Mouse (Mus musculus) stomach, postnatal 0 days (tissue): ENCODE results near the gene Olfr356. TPM values are rescaled to one million over a fixed set of nuclear protein-coding genes. Genes with fewer than 3 reads are reported as not detected.

Source experiments
- ATAC-seq: fragments of 200-750 bp; cut with Nextera tagmentation; 2 replicates; pipeline ENCODE4 v1.8.0; 2017; ENCODE audit not compliant: low FRiP score, low TSS enrichment
- DNase-seq: peaks from one replicate; pipeline ENCODE4 v3.0.0-alpha.2; 2016; ENCODE audit warnings: low spot score
- H3K27ac ChIP-seq: fragments of 300-500 bp; sonication (generic); replicated peaks from 2 replicates; pipeline ENCODE4 v1.5.1; 2014; ENCODE audit warnings: mild to moderate bottlenecking, control low read depth
- H3K27me3 ChIP-seq: fragments of 300-500 bp; sonication (generic); 2 replicates; pipeline ENCODE4 v1.6.1; 2014; ENCODE audit warnings: low read length; ENCODE audit not compliant: control insufficient read depth, insufficient read depth
- H3K36me3 ChIP-seq: fragments of 300-500 bp; sonication (generic); 2 replicates; pipeline ENCODE4 v1.6.1; 2014; ENCODE audit warnings: low read length, mixed read lengths; ENCODE audit not compliant: control insufficient read depth, insufficient read depth
- H3K4me1 ChIP-seq: fragments of 300-500 bp; sonication (generic); replicated peaks from 2 replicates; pipeline ENCODE4 v1.6.1; 2014; ENCODE audit warnings: antibody characterized with exemption; ENCODE audit not compliant: control insufficient read depth, insufficient read depth
- H3K4me2 ChIP-seq: fragments of 300-500 bp; sonication (generic); replicated peaks from 2 replicates; pipeline ENCODE4 v1.6.1; 2014; ENCODE audit warnings: low read depth, mild to moderate bottlenecking, control low read depth, moderate library complexity
- H3K4me3 ChIP-seq: fragments of 300-500 bp; sonication (generic); 2 replicates; pipeline ENCODE4 v1.5.1; 2014; ENCODE audit warnings: low read depth, low read length, control low read depth
- H3K9ac ChIP-seq: fragments of 300-500 bp; sonication (generic); 2 replicates; pipeline ENCODE4 v1.6.1; 2014; ENCODE audit warnings: mild to moderate bottlenecking, low read length, control low read depth, mixed read lengths
- H3K9me3 ChIP-seq: fragments of 300-500 bp; sonication (generic); 2 replicates; pipeline ENCODE4 v1.6.1; 2016; ENCODE audit warnings: low read length; ENCODE audit not compliant: control insufficient read depth
- CTCF ChIP-seq: IDR thresholded peaks from 2 replicates; pipeline ENCODE4 v1.5.1; 2016; ENCODE audit warnings: antibody characterized with exemption, low read depth, mild to moderate bottlenecking, moderate library complexity
- EP300 ChIP-seq: optimal IDR thresholded peaks from 2 replicates; pipeline ENCODE3; 2016; ENCODE audit warnings: antibody characterized with exemption
- WGBS: fragments of 180-500 bp; shearing (Covaris S2); extraction: QIAGEN DNeasy Blood & Tissue Kit; methylation state at CpG from one replicate; pipeline ENCODE4 v1.1.7; 2014; 5-methylcytosine and 5-hydroxymethylcytosine counted together
- polyA plus RNA-seq: library from polyadenylated mRNA; unstranded; fragments of >200 nt; fragmentation: Nextera tagmentation; extraction: Ambion mirVana; gene quantifications from 2 replicates; pipeline ENCODE4 v1.2.1, GENCODE M21; 2015

Olfr356 gene
- polyA plus RNA-seq, result not detected in 2 replicates

DNA sequence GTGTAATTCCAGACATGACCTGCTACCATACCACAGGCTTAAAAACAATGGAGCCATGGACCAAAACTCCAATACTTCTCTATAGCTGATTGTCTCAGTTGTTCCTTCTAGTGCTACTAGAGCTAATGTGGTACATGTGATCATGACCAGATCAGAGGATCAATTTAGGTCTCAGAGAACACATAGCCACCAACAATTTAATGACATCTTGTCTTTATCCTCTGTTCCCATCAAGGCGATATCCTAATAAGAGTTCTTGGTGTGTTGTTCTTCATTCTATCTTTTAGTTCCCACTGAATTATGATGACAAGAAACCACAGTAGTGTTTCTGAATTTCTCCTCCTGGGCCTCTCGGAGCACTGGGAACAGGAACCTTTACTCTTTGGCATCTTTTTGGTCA, at the start of gene Olfr356:
Gene Olfr356 (plus strand): TSS at position 301 of the 400 bp plus-strand sequence.
- H3K9ac ChIP-seq, result no peak within 1 kb of the TSS
- H3K27me3 ChIP-seq, result no peaks in the 10 kb centered on the region
- no peaks in the 10 kb centered on the region for H3K36me3 ChIP-seq
- no peaks in the 10 kb centered on the region for H3K4me1 ChIP-seq
- DNase-seq (no peak), ATAC-seq (no peak)
- TF ChIP-seq EP300, result no peak
- no peak for TF ChIP-seq CTCF
- H3K4me2 ChIP-seq, result no peak within 1 kb of the TSS
- no peak within 1 kb of the TSS for H3K27ac ChIP-seq
- H3K4me3 ChIP-seq, result no peak within 1 kb of the TSS
- no peaks in the 10 kb centered on the region for H3K9me3 ChIP-seq
- 78% methylated on average over 2 of the region's 2 CpGs for WGBS

DNA sequence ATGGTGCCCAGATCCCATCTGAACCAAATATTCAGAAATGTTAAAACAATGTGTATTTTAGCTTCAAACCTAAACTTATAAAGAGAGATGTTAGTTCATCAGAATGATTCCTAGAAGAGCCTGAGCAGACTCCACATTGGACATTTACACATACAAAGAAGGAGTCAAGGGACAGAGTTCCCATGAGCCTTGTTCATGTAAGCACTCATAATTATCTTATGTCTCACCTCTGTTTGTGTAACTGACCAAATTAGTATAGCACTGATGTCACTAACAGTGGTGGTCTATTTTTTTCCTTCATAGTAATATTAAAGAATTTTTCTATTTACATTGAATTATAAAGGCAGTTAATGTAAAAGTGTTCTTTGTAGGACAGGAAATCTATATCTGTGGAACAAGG, 44.1 kb upstream of the Olfr356 start, which contains the start of gene Olfr353:
Gene Olfr353 (minus strand): TSS at position 101 of the 400 bp plus-strand sequence.
- Histone ChIP-seq H3K4me2 (no peak within 1 kb of the TSS), H3K36me3 (no peaks in the 10 kb centered on the region), H3K27me3 (no peaks in the 10 kb centered on the region), H3K9ac (no peak within 1 kb of the TSS), H3K4me3 (no peak within 1 kb of the TSS), H3K4me1 (no peaks in the 10 kb centered on the region), H3K27ac (no peak within 1 kb of the TSS), H3K9me3 (no peaks in the 10 kb centered on the region)
- DNase-seq (no peak), ATAC-seq (no peak)
- no peak for TF ChIP-seq EP300
- no peak for TF ChIP-seq CTCF

DNA sequence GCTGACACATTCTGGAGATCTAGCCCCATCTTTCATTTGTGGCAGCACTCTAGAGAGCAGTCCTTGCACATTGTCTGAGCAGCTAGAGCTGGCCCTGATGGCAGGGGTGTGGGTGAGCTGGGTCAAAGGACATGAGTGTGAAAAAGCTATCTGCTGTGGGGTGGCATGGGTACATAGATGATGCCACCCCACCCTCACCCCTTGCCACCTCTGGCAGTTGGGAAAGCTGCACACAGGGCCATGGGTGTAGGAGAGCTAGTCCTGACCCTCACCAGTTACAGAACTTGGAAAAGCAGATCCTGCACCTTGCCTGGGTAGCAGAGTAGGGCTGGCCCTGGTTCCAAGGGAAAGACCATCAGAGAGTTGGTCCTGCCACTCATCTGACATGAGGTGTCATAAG, 39.8 kb upstream of the Olfr356 start:
- DNase-seq, result no peak

DNA sequence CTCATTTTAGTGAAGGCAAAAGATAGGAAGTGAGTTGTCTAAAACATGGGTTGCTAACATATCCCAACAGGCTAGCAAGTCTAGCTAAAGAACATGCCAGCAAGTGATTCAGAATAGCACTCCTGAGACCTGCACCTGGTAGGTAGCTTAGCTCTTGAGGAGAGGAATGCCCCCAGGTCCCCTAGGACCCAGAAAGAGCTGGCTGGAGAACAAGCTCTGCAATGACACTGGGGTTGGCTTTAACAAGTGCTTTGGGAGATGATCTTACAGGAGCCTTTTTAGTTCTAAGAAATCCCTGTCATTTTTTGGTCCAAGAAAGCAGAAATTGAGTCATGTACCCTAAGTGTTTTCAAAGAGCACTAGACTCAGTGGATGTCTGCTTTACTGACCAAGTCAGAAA, 31.5 kb upstream of the Olfr356 start, which contains the start of gene Olfr354:
Gene Olfr354 (plus strand): TSS at position 301 of the 400 bp plus-strand sequence.
- no peak for ATAC-seq
- H3K27me3 ChIP-seq, result no peaks in the 10 kb centered on the region
- TF ChIP-seq EP300, result no peak
- no peak for TF ChIP-seq CTCF
- no peak within 1 kb of the TSS for H3K27ac ChIP-seq
- H3K9ac ChIP-seq, result no peak within 1 kb of the TSS
- H3K4me3 ChIP-seq, result no peak within 1 kb of the TSS
- DNase-seq, result no peak
- no peak within 1 kb of the TSS for H3K4me2 ChIP-seq
- H3K4me1 ChIP-seq, result no peaks in the 10 kb centered on the region
- H3K36me3 ChIP-seq, result no peaks in the 10 kb centered on the region
- H3K9me3 ChIP-seq, result no peaks in the 10 kb centered on the region

More for the DNA sequence above, 39.8 kb upstream of the Olfr356 start:
- no peak overlapping the region for H3K9ac ChIP-seq
- H3K27ac ChIP-seq, result no peak overlapping the region
- H3K4me3 ChIP-seq, result no peak overlapping the region
- H3K27me3 ChIP-seq, result no peaks in the 10 kb centered on the region
- H3K36me3 ChIP-seq, result no peaks in the 10 kb centered on the region
- no peaks in the 10 kb centered on the region for H3K9me3 ChIP-seq
- TF ChIP-seq CTCF (no peak), EP300 (no peak)
- no peak for ATAC-seq
- H3K4me1 ChIP-seq, result no peaks in the 10 kb centered on the region
- no peak overlapping the region for H3K4me2 ChIP-seq

DNA sequence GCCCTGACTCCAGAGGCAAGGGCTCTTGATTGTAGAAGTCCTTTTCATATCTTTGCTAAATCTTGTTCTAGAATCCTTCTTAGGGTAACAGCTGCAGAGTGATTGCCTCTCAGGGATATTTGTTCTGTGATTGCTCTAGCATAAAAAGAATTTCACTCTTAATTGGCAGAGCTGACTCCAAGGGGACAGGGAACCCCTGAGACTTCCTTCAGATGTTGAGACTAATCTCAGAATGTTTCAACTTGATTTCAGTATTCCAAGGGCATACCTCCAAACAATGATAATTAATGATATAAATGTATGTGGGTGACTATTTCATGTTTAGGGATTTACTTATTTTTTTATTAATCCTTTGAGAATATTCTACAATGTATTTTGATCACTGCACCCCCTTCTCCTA, 8.1 kb upstream of the Olfr356 start, which contains the start of gene Olfr355:
Gene Olfr355 (minus strand): TSS at position 101 of the 400 bp plus-strand sequence.
- TF ChIP-seq EP300 (no peak), CTCF (no peak)
- Histone ChIP-seq H3K4me1 (no peaks in the 10 kb centered on the region), H3K36me3 (no peaks in the 10 kb centered on the region), H3K27me3 (no peaks in the 10 kb centered on the region), H3K9me3 (no peaks in the 10 kb centered on the region), H3K4me3 (no peak within 1 kb of the TSS), H3K27ac (no peak within 1 kb of the TSS), H3K4me2 (no peak within 1 kb of the TSS), H3K9ac (no peak within 1 kb of the TSS)
- no peak for DNase-seq
- ATAC-seq, result no peak

Other genes starting within 250 kb of the Olfr356 start
- not detected in 2 replicates for gene Olfr347, start 205.2 kb upstream of the Olfr356 start, polyA plus RNA-seq
- not detected in 2 replicates for gene Olfr348, start 152.8 kb upstream of the Olfr356 start, polyA plus RNA-seq
- not detected in 2 replicates for gene Olfr50, start 146.6 kb upstream of the Olfr356 start, polyA plus RNA-seq
- not detected in 2 replicates for gene Olfr3, start 120.1 kb upstream of the Olfr356 start, polyA plus RNA-seq
- gene Olfr350, start 90.8 kb upstream of the Olfr356 start, polyA plus RNA-seq, result not detected in 2 replicates
- not detected in 2 replicates for gene Olfr351, start 74.5 kb upstream of the Olfr356 start, polyA plus RNA-seq
- not detected in 2 replicates for gene Olfr352, start 68.7 kb upstream of the Olfr356 start, polyA plus RNA-seq
- not detected in 2 replicates for gene Olfr353, start 44.2 kb upstream of the Olfr356 start, polyA plus RNA-seq
- 0.05 TPM in 1 of 2 replicates, not detected in the other for gene Olfr354, start 31.4 kb upstream of the Olfr356 start, polyA plus RNA-seq
- gene Olfr355, start 8.2 kb upstream of the Olfr356 start, polyA plus RNA-seq, result not detected in 2 replicates
- gene Olfr357, start 56.7 kb downstream of the Olfr356 start, polyA plus RNA-seq, result 0.01 TPM in 1 of 2 replicates, not detected in the other
- gene Olfr358, start 72.2 kb downstream of the Olfr356 start, polyA plus RNA-seq, result not detected in 2 replicates
- not detected in 2 replicates for gene Olfr360, start 128.6 kb downstream of the Olfr356 start, polyA plus RNA-seq
- gene Olfr361, start 152.2 kb downstream of the Olfr356 start, polyA plus RNA-seq, result not detected in 2 replicates
- gene Olfr362, start 180.8 kb downstream of the Olfr356 start, polyA plus RNA-seq, result not detected in 2 replicates
- not detected in 2 replicates for gene Olfr364-ps1, start 202.2 kb downstream of the Olfr356 start, polyA plus RNA-seq